Mouse (Mus musculus) heart, adult 2 months (tissue): ENCODE data around the gene Pkd1l2.
A peak's percentile ranks its signal among the peaks of the same experiment; 100 is the strongest.

Experiments
- CTCF ChIP-seq: fragments of 200-600 bp; IDR thresholded peaks from 2 replicates; pipeline ENCODE4 v1.8.1; 2022; ENCODE audit warnings: antibody characterized with exemption, mild to moderate bottlenecking, moderate library complexity
- EP300 ChIP-seq: fragments of 200-500 bp; IDR thresholded peaks from 2 replicates; pipeline ENCODE4 v1.6.1; 2011; ENCODE audit warnings: low read depth, low read length, control low read depth; ENCODE audit not compliant: insufficient read depth
- POLR2A ChIP-seq: fragments of 200-500 bp; IDR thresholded peaks from 2 replicates; pipeline ENCODE4 v1.6.1; 2011; ENCODE audit warnings: mild to moderate bottlenecking, low read depth, low read length, control low read depth; ENCODE audit not compliant: insufficient read depth

DNA sequence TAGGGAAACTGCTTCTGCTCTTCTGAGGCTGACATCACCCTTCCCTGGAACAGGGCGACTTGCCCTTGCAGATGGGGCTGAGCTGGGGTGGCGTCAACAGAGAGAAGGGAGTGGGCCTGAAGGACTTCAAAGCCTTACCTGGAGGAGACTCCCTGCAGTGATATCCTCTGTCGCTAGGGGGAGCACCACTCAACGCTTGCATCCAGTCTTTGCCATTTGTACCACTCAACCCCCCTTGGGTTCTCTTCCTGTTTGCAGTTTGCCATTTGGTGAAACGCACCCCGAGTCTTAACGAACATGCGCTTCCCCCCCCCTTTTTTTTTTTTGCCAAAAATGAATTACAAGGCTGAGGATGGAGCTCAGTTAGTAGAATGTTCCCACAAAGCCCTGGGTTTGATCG, 25.3 kb upstream of the Pkd1l2 start:
- TF ChIP-seq CTCF (peak; percentile 87), EP300 (no peak), POLR2A (no peak)
